Mouse (Mus musculus): ENCODE data around the gene Arf3. TPM values are rescaled to one million over a fixed set of nuclear protein-coding genes. Genes with fewer than 3 reads are reported as not detected.

Gene Arf3
- total RNA-seq, 4 experiments from 2014 or later: 730 to 835 (median 787) TPM

DNA sequence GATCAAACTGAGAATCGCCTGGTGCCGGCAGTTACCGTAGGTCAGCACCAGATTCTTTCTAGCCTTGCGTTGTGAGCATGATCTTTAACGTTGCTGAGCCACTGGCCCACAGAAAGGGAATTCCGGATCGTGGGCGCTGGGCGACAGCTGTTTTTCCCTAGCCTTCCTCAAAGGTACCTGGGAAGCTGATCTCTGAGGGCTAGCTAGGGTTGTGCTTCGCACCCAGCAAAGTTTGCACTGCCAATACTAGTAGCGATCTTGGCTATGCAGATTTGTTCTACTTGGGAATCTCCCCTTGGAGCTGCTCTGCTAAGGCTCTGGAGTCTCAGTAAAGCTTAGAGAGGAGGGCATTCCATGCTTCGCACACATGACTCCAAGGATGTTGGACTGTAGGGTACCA is 28.2 kb upstream of the Arf3 start:
- no peak for DNase-seq (ENCODE audit: low spot score in 2 of 2)

DNA sequence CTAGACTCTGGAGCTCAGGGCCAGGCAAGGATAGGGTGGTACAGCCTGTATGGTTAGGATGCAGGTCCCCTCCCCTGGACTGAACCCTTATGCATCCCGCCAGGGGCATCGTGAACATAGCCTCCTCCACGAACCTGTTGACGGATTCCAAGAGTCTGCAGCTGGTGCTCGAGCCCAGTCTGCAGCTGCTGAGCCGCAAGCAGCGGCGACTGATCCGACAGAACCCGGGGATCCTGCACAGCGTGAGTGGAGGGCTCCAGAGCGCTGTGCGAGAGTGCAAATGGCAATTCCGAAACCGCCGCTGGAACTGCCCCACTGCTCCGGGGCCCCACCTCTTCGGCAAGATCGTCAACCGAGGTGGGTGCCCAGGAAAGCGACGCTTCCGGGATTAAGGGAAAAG is 27.7 kb upstream of the Arf3 start:
- DNase-seq (ENCODE audit: low spot score in 2 of 2): no peak

DNA sequence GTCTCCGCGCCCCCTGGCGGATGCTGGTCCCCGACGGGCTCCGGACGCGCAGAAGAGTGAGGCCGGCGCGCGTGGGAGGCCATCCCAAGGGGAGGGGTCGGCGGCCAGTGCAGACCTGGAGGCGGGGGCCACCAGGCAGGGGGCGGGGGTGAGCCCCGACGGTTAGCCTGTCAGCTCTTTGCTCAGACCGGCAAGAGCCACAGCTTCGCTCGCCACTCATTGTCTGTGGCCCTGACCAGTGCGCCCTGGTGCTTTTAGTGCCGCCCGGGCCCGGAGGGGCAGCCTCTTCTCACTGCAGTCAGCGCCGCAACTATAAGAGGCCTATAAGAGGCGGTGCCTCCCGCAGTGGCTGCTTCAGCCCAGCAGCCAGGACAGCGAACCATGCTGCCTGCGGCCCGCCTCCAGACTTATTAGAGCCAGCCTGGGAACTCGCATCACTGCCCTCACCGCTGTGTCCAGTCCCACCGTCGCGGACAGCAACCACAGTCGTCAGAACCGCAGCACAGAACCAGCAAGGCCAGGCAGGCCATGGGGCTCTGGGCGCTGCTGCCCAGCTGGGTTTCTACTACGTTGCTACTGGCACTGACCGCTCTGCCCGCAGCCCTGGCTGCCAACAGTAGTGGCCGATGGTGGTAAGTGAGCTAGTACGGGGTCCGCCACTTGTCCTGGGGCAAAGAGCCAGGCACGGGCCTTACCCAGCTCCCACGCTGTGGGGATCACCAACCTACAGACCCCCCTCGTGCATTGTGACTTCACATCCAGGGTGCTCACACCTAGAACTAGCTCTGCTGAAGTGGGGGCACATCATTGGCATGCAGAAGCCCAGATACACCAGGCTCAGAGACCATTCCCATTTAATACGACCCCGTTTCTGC is 26.9 kb upstream of the Arf3 start, which contains the start of gene Wnt1:
Wnt1 (plus strand) TSS at position 197 of the 875 bp plus-strand sequence.
- DNase-seq (ENCODE audit: low spot score in 2 of 2): no peak

DNA sequence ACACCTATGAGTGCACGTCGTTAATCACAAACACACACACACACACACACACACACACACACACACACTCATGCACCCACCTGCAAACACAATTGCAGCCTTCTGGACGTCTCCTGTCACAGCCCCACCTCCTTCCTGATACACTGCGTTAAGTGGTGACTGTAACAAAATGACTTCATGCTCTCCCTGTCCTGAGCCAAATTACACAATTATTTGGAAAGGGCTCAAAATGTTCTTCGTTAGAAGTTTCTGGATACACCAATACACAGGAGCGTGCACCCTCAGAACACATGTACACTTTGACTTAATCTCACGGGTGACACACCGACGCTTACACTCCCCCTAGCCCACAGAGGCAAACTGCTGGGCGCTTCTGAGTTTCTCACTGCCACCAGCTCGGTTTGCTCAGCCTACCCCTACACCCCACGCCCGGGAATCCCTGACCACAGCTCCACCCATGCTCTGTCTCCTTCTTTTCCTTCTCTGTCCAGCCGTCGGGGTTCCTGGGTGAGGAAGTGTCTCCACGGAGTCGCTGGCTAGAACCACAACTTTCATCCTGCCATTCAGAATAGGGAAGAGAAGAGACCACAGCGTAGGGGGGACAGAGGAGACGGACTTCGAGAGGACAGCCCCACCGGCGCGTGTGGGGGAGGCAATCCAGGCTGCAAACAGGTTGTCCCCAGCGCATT is 26.1 kb upstream of the Arf3 start:
- no peak for DNase-seq (ENCODE audit: low spot score in 2 of 2)

DNA sequence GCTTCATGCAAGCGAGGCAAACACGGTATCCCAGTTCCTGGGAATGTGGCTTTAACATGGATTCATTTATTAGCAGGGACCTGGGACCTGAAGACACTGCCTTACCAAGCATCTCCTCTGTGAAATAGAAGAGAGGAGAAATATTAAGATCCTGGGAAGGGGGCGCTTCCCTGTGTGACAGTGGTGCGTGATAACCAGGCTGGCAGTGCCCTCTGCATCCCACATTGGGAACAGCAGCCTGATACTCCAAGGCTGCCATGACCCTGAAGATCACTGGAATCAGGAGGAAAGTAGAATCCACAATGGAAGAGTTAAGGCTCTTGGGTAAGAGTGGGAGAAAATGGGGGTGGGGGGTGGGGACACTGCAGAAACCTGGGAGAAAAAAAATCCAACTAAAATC is 24.9 kb upstream of the Arf3 start:
- DNase-seq (ENCODE audit: low spot score in 2 of 2): no peak

DNA sequence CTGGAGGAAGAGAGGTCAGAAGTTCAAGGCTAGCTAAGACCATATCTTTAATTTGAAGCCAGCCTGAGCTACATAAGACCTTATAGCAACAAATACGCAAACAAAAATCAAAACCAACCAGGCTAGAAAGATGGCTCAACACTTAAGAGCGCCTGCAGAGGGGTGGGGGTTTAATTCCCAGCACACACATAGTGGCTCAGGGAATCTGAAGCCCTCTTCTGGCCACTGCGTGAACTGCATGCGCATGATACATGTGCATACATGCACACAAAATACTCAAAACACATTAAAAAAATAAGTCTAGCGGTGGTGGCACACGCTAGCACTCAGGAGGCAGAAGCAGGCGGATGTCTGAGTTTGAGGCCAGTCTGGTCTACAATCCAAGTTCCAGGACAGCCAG is 22.7 kb upstream of the Arf3 start:
- DNase-seq (ENCODE audit: low spot score in 2 of 2): no peak

DNA sequence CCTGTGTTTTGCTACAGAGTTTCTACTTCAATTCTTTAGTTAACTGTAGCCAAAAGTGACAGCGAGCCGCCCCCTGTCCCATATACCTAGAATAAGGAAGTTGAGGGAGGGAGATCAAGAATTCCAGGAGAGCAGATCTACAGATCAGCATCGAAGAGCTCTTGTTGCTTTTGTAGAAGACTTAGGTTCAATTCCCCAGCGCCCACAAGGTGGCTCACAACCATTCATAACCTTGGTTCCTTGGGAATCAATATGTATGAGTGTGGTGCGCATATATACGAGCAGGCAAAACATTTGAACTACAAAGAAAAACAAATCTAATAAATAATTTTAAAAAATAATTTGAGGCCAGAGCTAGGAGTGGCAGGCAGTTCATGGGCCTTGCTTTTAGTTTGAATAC is 18.2 kb upstream of the Arf3 start:
- DNase-seq (ENCODE audit: low spot score in 2 of 2): no peak

DNA sequence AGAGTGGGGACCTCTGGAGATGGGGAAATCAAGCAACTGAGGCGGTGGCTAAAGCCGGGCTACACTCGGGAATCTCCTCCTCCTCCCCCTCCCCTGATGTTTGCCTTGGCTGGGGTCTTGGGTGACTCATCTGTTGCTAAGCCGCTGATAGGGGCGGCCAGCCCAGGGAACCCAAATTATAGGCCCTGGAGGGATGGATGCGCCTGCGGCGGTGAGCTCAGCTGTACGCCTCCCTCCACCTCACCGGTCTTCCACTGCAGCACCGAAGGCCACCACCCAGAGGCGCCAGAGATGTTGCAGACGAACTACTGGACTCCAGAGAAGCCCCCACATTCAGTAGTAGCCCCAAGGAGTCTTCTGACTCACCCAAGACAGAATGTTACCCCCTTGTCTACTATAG is 17.6 kb upstream of the Arf3 start:
- DNase-seq (ENCODE audit: low spot score in 2 of 2): no peak

DNA sequence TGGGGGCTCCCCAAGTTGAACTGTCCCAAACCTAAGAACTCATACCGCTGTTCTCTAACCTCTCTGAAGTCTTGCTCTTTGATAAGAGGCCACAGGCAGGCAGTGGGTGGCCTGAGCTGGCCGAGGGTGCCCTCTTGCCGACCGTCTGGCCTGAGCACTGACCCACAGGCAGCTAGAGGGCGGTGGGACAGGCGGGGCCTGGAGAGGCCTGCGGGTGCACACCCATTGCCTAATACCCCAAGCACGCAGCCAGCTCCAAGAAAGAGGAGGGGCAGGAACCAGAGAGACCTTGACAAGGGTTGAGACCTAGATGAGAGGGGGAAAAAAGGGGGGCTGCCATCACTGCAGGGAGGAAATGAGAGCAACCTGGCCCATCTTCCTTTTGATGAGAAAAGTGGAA is 17.1 kb upstream of the Arf3 start:
- DNase-seq (ENCODE audit: low spot score in 2 of 2): no peak

DNA sequence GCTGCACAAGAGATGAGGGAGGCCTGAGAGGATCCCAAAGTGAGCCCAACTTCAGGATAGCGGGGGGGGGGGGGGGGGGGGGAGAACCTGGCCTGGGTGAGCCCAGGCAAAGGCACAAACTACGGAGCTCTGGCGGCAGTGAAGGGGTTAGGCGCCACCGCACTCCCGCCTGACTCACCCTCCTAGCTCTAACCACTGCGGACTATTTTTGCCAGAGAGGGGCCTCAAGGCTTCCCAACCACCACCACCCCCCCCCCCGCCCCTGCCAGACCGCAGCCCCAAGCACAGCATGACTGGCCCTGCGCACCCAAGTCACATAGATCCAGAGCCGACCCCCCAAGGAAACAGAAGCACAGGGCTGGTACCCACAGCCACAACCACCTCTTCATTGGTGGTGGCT is 15.8 kb upstream of the Arf3 start:
- no peak for DNase-seq (ENCODE audit: low spot score in 2 of 2)

DNA sequence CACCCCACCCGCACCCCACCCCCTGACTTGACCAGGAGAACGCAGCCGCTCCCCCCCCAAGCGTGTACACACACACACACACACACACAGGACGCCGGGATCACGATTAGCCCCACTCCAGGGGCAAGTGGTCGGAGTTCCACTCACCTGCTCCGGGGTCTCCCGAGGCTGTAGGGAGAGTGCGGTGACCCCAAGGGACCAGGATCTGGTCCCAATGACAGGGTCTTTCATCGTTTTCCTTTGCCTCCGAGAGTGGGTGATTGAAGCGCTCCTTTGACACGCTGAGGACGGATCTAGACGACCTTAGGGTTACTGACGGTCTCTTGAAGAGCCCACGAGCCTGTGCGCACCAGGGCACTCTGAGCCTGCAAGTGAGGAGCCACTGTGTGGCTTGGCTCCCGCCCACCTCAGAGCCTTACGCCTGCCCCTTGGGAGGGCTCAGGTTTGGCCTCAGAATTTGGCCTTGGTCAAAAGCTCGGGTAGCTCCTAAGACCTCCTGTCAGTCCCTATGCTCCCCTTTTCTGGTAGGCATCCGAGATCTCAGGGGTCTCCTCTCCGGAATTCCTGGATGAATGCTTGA is 15.3 kb upstream of the Arf3 start:
- no peak for DNase-seq (ENCODE audit: low spot score in 2 of 2)

DNA sequence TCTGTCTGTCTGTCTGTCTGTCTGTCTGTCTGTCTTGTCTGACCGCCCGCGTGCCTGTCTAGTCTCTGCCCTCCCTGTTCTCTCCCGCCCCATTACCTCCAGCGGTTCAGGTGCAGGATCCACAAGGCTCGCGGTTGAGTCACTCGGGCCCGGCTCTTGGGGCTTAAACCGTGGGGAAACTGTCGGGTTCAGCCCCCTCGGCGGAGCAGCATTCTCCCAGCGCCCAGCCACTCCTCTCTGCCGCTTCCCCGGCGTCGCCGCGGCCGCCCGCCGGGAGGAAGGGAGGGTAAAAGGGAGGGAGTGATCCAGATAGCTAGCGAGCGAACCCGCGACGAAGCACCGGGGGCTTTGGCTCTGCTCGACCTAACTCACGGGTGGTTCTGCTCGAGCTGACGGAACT is 14.7 kb upstream of the Arf3 start, which contains the start of gene Wnt10b:
Wnt10b (minus strand) TSS at position 389 of the 400 bp plus-strand sequence.
- DNase-seq (ENCODE audit: low spot score in 2 of 2): no peak

DNA sequence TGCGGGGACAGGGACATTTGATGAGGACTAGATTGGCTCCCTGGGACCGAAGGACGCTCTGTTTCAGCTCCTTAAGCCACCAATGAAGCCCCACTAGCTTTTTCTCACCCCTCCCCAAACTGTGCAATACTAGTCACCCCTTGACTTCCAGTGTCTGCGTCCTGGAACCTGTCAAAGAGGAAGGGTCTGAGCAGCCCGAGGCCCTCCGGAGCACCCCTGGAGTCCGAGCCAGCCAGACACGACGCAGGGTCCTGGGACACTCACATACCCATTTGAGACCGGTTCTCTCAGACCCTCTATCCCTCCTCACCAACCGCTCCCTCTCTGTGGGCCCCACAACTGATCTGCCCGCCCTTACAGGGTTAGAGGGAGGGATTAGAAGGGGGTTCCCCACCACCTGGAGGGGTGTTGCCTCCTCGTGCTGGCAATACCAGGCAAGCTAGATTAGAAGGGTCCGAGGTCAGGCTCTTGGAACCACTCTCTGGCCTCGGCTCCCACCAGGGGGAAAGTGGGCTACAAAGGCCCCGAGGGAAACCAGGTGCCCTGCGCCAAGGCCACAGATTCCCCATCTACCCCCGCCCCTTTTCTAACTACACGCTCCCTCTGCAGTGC is 14.1 kb upstream of the Arf3 start:
- no peak for DNase-seq (ENCODE audit: low spot score in 2 of 2)

DNA sequence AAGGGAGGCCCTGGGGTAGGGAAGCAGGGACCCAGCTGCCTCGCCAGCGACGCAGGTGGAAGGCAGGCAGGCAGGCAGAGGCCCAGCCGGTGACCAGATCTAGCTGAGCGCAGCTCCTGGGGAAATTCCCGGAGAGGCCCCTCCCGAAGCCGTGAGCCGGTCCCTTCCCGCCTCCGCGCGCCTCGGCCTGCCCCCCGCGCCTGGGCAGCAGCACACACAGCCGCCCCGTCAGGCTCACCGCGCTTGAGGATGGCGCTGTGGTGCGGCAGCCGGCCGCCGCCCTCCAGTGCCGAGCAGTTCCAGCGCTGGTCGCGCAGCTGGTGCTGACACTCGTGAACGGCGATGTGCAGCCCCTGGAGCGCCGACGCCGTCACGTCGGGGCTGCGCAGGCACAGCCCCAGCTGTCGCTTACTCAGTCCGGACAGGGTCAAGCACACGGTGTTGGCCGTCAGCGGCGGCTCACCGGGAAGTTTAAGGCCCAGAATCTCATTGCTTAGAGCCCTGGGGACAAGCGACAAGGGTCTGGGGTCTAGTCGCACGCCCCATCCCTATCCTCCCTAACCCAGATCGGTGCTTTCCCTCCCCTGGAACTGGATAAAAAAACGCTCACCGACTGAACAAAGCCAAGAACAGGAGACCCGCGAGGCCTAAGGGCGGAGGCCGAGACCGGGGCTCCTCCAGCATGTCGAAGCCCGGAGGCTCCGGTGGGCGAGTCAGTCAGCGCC is 13.4 kb upstream of the Arf3 start:
- DNase-seq (ENCODE audit: low spot score in 2 of 2): no peak

DNA sequence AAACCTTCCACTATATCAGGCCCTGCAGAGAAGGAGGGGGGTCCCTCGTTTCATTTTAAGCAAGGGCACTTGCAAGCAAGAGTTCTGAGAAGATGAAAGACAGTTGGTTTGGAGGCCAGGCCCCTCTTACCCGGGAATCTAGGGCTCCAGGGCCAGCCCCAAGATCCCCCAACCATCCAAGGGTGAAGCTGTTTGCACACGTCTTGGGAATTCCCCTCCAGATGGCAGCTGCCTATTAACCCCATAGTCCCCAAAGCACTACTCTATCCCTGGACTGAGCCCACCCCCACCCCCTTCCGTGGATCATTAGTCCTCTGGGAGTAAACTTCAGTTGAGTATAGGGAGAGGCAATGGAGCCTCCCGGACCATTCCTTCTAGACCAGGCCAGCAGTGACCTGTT is 12.5 kb upstream of the Arf3 start:
- DNase-seq (ENCODE audit: low spot score in 2 of 2): no peak

DNA sequence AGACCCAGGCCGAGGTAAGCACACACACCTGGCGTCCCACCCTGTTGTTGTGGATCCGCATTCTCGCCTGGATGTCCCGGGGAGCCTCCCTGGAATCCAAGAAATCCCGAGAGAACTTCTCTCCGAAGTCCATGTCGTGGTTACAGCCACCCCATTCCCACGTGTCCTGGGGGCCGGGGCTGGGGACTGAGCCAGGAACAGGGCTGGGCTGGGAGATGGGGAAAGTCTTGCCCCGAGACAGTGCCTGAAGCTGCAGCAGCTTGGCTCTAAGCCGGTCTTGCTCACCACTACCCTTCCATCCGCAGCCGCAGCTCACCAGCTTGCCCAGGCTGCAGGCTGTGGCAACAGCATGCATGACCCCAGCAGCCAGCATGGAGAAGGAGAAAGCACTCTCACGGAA is 11.1 kb upstream of the Arf3 start:
- no peak for DNase-seq (ENCODE audit: low spot score in 2 of 2)

DNA sequence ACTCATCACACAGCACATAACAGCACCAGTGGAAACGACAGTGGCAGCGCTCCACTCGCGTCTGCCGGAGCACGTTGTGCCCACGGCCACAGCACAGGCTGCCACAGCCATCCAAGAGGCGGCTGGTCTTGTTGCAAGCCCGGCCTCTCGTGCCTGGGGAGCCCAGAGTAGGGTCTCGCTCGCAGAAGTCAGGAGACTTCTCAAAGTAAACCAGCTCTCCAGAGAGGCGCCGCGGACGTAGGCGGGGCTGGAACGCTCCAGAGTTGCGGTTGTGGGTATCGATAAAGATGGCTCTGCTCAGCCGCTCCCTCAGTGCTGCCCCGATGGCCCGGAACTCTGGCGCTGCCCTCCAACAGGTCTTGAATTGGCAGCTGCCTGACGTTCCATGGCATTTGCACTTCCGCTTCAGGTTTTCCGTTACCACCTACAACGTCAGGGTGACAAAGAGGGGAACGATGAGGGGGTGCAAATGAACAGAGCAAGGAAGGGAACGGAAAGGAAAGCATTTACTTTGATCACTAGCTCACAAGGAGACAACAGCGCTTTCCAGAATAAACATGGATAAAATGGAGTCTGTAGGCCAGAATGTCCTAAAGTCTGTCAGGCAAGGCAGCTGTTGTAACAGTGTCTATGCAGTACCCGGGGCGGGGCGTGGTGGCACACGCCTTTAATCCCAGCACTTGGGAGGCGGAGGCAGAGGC is 9.6 kb upstream of the Arf3 start:
- DNase-seq (ENCODE audit: low spot score in 2 of 2): no peak

DNA sequence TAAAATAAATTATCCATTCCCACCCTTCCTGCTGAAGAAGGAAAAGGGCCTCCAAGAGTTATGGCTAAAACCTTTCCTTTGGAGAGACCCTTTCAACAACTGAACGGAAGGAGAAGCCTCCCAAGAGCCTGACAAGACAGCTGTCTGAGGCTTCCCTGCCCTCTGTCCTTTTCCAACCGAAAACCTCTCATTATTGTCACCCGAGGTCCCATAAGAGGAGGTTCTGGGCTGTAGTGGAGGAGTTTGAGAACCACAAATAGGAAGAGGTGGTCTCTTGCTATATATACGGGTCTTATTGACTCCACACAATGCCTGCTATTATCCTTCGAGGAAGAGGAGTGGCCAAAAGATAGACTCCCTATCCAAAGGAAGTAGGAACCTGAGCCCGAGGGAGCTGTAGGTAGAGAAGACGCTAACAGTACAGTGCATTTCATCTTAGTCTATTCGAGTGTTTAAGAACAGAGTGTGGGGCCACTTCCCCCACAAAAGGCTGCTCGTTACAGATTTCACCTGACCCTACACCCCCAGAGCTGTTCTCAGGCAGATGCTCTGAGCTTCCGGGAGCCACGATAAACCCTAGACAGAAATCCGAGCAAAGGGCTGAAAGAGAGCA is 8.9 kb upstream of the Arf3 start:
- no peak for DNase-seq (ENCODE audit: low spot score in 2 of 2)

DNA sequence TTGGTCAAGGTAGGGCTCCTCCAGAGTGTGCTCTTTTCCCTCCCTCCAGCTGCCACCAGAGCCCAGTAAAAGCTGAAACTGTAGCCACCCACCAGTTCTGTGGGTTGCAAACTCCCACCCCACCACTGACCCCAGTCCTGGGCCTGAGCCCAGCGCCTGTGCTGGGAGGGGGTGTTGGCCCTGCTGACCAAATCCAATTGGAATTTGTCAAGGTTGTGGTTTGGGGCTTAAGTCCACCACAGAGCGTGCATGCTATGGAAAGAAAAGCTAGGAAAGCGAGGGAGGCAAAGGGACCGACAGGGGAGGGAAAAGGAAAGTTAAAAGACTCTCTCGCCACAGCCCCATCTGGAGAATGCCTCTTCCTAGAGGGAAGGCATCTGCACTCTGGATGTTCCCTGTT is 5.2 kb upstream of the Arf3 start:
- no peak for DNase-seq (ENCODE audit: low spot score in 2 of 2)

DNA sequence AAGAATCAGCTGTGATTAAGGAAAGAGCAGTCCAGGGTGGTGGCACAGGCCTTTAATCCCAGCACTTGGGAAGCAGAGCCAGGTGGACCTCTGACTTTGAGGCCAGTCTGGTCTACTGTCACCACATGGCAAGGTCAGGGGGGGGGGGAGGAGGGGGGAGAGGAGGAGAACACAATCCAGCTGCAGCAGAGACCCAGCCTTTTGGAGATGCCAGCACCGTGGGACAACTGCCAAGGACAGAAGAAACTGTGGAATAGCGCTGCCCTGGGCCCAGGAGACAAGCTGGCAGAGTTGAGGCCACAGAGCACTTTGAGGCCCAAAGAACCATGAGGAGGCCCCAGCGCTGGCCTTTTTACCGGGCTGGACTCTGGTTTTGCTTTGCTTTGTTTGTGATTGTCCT is 2.9 kb upstream of the Arf3 start:
- no peak for DNase-seq (ENCODE audit: low spot score in 2 of 2)

Measured in layer of hippocampus, adult 8-10 months (tissue).